Mouse (Mus musculus): ENCODE data around the gene Sult3a1. TPM values are rescaled to one million over a fixed set of nuclear protein-coding genes. Genes with fewer than 3 reads are reported as not detected.
"Not testable (repeated sequence)": the region's sequence is repeated elsewhere in the genome, so short reads cannot be mapped to it uniquely, and the experiment has no call there.

Sult3a1 gene
- polyA plus RNA-seq, 1 experiment, result not detected

DNA sequence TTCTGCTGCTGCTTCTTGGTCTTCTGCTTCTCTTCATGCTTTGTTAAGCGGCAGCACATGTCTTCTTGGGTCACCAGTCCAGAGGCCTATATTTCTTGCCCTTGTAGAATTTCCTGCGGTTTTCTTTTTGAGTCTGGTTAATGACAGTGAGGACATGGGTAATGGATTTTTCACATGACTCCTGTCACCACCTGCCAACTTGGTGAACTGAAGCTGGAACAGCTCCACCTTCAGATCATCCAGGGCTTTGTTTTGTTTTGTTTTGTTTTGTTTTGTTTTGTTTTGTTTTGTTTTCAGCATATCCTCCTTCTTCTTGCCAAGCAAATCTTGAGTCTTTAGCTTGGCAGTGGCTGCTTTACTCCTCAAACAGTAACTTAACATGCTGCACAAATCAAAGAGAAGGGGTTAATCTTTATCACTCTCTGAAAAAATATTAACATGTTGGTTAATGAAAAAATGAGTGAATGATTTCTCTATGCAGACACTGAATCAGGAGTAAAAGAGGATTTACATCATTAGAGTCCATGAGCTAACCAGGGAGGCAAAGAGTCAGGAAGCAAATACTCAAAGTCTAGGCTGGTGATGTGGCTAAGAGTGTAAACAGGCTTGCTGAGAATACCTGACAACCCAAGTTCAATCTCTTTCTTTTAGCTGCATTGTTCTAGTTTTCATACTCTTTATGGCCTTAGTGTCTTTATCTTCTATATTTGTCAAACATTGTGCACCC lies 15.3 kb downstream of the Sult3a1 start:
- Histone ChIP-seq H3K27me3 (replicated peaks; ENCODE audit: control insufficient read depth, insufficient read depth, low read length) (no peaks in the 10 kb centered on the region), H3K4me1 (ENCODE audit: control insufficient read depth, insufficient read depth, low read length) (no peaks in the 10 kb centered on the region), H3K27ac (ENCODE audit: insufficient read depth, low read depth, low read length) (peak overlapping the region; percentile 87), H3K36me3 (ENCODE audit: control insufficient read depth, insufficient read depth, low read length) (no peaks in the 10 kb centered on the region), H3K4me3 (ENCODE audit: insufficient read depth, low read depth, low read length) (no peak overlapping the region)
- peak; percentile 91 for DNase-seq
- WGBS, result 36% methylated on average over 2 of the region's 2 CpGs
- TF ChIP-seq CTCF (conservative IDR thresholded peaks at IDR 0.05; ENCODE audit: insufficient read depth, insufficient read length, low read depth, low read length), result no peak
- no peak for TF ChIP-seq POLR2A (IDR thresholded peaks at IDR 0.05; ENCODE audit: low read depth, low read length)

DNA sequence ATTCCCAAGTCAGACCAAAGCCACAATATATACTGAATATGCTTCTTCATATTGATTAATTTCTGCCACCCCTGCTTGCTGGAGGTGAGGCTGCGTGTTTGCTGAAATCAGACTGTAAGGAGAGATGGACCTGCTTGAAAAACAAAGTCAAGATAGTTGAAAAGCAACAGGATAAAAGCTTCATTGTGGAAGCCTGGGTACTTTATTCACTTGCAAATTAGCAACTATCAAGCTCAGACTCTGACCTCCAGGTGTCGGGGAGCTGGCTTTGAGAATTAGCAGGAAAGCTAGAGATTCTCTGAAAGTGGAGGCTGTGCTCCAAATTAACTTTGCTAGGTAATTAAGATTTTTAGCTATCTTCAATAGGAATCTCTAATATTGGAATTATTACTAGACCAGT lies 24.9 kb downstream of the Sult3a1 start:
- WGBS, result 85% methylated on average over 2 of the region's 2 CpGs
- H3K27ac ChIP-seq (ENCODE audit: insufficient read depth, low read depth, low read length); H3K4me1 ChIP-seq (ENCODE audit: control insufficient read depth, insufficient read depth, low read length); H3K4me3 ChIP-seq (ENCODE audit: insufficient read depth, low read depth, low read length); DNase-seq; H3K36me3 ChIP-seq (ENCODE audit: control insufficient read depth, insufficient read depth, low read length); H3K27me3 ChIP-seq (replicated peaks; ENCODE audit: control insufficient read depth, insufficient read depth, low read length): not testable (repeated sequence)

- H3K4me1 ChIP-seq (ENCODE audit: control insufficient read depth, insufficient read depth, low read length); H3K27ac ChIP-seq (ENCODE audit: insufficient read depth, low read depth, low read length); H3K36me3 ChIP-seq (ENCODE audit: control insufficient read depth, insufficient read depth, low read length); H3K27me3 ChIP-seq (replicated peaks; ENCODE audit: control insufficient read depth, insufficient read depth, low read length); DNase-seq; H3K4me3 ChIP-seq (ENCODE audit: insufficient read depth, low read depth, low read length): not testable (repeated sequence)
- WGBS, result 67% methylated on average over 1 of the region's 1 CpGs
Observed at GRCm38 (mm10) chr10:33901520-33901919, 44.0 kb downstream of the Sult3a1 start.

- TF ChIP-seq CTCF (conservative IDR thresholded peaks at IDR 0.05; ENCODE audit: insufficient read depth, insufficient read length, low read depth, low read length) (no peak), POLR2A (IDR thresholded peaks at IDR 0.05; ENCODE audit: low read depth, low read length) (no peak)
- peaks cover 6% of the 10 kb centered on the region for H3K4me1 ChIP-seq (ENCODE audit: control insufficient read depth, insufficient read depth, low read length)
- no peak within 1 kb of the TSS for H3K27ac ChIP-seq (ENCODE audit: insufficient read depth, low read depth, low read length)
- peak; percentile 58 for DNase-seq
- WGBS, result 7% methylated on average over 17 of the region's 17 CpGs
- H3K36me3 ChIP-seq (ENCODE audit: control insufficient read depth, insufficient read depth, low read length), result no peaks in the 10 kb centered on the region
- peak within 1 kb of the TSS; percentile 48 for H3K4me3 ChIP-seq (ENCODE audit: insufficient read depth, low read depth, low read length)
- H3K27me3 ChIP-seq (replicated peaks; ENCODE audit: control insufficient read depth, insufficient read depth, low read length), result no peaks in the 10 kb centered on the region
Observed at GRCm38 (mm10) chr10:33904530-33905481, 47.3 kb downstream of the Sult3a1 start, which contains the start of gene Rsph4a. Gene Rsph4a (plus strand): TSS chr10:33905111.

- no peaks in the 10 kb centered on the region for H3K36me3 ChIP-seq (ENCODE audit: control insufficient read depth, insufficient read depth, low read length)
- no peak for TF ChIP-seq CTCF (conservative IDR thresholded peaks at IDR 0.05; ENCODE audit: insufficient read depth, insufficient read length, low read depth, low read length)
- no peak for TF ChIP-seq POLR2A (IDR thresholded peaks at IDR 0.05; ENCODE audit: low read depth, low read length)
- DNase-seq, result peak; percentile 60
- WGBS, result 5% methylated on average over 6 of the region's 6 CpGs
- peaks cover 6% of the 10 kb centered on the region for H3K4me1 ChIP-seq (ENCODE audit: control insufficient read depth, insufficient read depth, low read length)
- H3K4me3 ChIP-seq (ENCODE audit: insufficient read depth, low read depth, low read length), result peak overlapping the region; percentile 48; the same call in 1 of the 2 replicates
- H3K27me3 ChIP-seq (replicated peaks; ENCODE audit: control insufficient read depth, insufficient read depth, low read length), result no peaks in the 10 kb centered on the region
- no peak overlapping the region for H3K27ac ChIP-seq (ENCODE audit: insufficient read depth, low read depth, low read length)
Observed at GRCm38 (mm10) chr10:33905489-33905888, 48.0 kb downstream of the Sult3a1 start.

Other genes with a start within 250 kb of the Sult3a1 start
- gene Clvs2, start 233.0 kb upstream of the Sult3a1 start, polyA plus RNA-seq (2012; rRNA removed), result 0.12 TPM in 1 of 2 replicates, not detected in the other
- gene Sult3a2, start 71.0 kb upstream of the Sult3a1 start, polyA plus RNA-seq (2012; rRNA removed), result not detected in 2 replicates
- gene Rsph4a, start 47.4 kb downstream of the Sult3a1 start, polyA plus RNA-seq (2012; rRNA removed), result 0.04 and 0.08 TPM in 2 replicates
- 3.6 and 4.1 TPM in 2 replicates for gene Zup1, start 93.5 kb downstream of the Sult3a1 start, polyA plus RNA-seq (2012; rRNA removed)
- gene Rwdd1, start 161.9 kb downstream of the Sult3a1 start, polyA plus RNA-seq (2012; rRNA removed), result 31.6 and 32.1 TPM in 2 replicates
- gene Trappc3l, start 179.9 kb downstream of the Sult3a1 start, polyA plus RNA-seq (2012; rRNA removed), result not detected in 2 replicates
- not detected in 2 replicates for gene Calhm4, start 186.6 kb downstream of the Sult3a1 start, polyA plus RNA-seq (2012; rRNA removed)
- gene Calhm5, start 238.8 kb downstream of the Sult3a1 start, polyA plus RNA-seq (2012; rRNA removed), result 0.25 and 0.27 TPM in 2 replicates